Mouse (Mus musculus) T-helper 1 cell (primary cell): ENCODE measurements at regions not wholly inside any gene's neighbourhood (a gene's known extent, or its start where the extent isn't known, plus 50 kb on each side); places are given as distances from the start of the nearest gene placed in this dataset.

Experiments
- in situ Hi-C: fragments of 300-600 bp; cut with MboI, MseI; formaldehyde crosslinking; loops from one replicate; pipeline ENCODE4 v1.15.1; 2025; ENCODE audit warnings: high pct_unique_total_duplicates

GRCm38 (mm10) chr12:71569662-71570061 lies 260.0 kb downstream of the Dact1 start:
- in situ Hi-C loops: no loop called here

DNA sequence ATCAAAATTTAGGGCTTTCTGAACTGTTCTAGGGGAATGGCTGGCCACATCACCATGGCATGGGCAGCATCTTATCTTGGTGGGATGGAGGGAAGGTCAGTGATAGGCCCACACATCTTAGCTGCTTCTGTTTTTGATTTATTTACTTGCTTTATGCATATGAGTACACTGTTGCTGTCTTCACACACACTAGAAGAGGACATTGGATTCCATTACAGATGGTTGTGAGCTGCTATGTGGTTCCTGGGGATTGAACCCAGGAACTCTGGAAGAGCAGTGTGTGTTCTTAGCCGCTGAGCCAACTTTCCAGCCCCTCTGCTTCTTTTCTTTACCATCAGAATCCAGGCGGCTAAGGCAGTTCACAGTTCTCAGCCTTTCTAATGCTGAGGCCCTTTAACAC lies 260.4 kb downstream of the Dact1 start:
- in situ Hi-C loops: no loop called here

DNA sequence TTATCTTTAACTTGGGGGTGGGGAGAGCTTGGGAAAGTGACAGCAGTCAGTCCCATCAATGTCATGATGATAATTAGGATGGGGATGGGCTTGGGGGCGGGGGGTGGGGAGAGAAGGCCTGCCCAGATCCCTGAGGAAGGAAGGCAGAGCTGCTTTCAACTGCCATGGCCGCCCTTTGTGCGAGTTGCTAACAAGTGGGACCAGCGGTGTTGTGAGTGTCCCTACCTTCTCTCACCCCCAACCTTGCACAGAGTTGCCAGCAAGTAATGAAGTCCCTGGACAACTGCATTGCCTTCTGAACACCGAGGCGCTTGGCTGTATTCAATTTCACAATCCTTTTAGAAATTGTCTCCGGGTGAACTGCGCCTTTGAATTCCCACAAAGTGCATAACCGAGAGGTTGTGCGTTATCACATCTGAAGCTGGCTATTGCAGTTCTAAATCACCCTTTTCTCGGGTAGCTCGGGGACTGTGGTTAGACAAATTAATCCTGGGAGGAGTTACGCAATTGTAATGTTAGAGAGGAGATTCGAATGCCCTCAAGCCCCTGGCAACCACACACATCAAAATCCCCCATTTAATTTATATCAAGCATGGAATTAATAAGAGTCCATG lies 257.9 kb upstream of the Daam1 start:
- in situ Hi-C loops: no loop called here

DNA sequence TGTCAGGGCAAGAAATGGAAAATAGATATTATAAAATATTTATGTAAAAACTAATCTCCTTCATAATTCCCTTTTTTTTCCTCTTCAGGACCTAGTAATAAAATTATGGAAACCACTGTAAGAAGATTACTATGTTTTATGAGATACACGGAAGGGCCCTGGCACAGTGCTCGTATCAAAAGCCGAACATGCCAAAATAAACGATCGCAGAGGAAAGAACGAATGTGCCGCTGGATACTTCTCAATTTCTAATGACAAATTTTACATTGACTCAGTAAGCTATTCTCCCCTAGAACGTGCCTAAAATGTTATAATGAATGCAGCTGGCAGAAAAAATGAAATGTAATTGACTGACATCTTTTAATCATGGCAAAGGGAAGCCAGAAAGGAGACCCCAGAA lies 257.4 kb upstream of the Daam1 start:
- in situ Hi-C loops: no loop called here

DNA sequence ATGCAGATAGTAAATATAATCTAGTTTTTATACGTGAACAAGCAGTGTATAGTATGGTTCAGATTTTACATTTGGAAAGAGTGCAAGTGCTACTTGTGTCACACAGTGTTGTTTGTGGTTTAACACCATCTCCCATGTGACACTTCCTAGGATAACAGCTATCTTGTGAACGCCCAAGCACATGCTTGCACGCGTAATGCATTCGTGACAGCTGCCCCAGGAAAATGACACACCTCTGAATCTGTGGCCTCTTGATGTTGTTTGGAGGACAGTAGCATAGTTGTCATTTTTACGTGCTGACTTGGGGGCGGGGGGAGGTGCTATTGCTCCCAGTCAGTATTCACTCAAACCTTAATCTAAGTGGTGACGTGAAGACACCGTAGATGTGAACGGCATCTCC lies 256.2 kb upstream of the Daam1 start:
- in situ Hi-C loops: no loop called here

DNA sequence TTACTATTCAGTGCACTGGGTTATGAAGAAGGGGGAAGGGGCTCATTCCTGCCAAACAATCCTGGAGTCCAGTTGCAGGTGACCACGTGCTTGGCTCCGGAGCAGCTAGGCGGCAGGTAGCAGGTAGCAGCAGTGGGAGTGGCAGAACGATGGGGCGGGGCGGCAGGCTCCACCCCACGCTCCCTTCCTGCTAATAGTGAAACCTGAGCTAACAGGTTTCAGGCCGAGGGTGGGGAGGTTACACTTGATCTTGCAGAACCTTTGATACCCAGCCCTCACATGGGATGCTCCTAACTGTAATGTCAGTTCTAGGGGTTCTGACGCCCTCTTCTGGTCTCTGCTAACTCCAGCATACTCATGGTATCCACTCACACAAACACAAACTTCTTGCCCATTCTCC lies 253.5 kb upstream of the Daam1 start:
- in situ Hi-C loops: no loop called here

- in situ Hi-C loops: no loop called here
These were observed 252.9 kb upstream of the Daam1 start for GRCm38 (mm10) chr12:71578006-71578405.

DNA sequence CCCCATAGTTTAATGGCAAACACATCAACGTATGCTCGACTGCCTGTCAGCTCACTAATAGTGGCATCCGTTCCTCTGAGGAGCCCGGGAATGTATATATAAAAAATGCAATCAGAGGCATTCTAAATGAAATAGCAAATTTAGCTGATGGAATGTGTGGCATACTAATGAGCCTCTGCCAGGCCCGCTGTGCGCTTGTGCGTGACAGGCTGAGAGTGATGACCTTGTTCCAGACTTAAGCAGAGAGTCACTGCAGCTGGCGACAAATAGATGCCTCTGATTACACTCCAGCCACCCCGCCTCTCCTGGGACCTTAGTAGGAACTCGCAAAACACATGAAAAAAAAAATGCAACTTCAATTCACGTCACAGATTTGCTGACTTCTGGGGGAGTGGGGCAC lies 252.0 kb upstream of the Daam1 start:
- in situ Hi-C loops: no loop called here

GRCm38 (mm10) chr12:71580532-71581290 lies 250.2 kb upstream of the Daam1 start:
- in situ Hi-C loops: no loop called here

DNA sequence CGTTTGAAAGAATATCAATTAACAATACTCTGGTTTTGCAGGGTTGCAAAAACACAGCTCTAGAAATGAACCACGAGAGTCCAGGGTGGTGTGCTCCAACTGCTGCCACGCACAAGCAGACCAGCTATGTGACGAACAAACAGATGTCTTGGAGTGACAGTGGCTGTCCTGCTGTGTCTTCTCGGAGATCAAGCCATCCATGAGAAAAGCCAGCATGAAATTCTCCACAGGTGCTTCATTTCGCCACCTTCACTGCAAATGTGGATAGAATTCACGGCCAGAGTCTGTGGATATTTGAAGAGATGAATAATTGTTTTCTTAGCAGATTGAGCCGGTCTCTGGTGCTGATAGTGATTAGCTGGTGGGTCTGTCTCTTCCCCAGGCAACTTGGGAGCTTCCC lies 246.3 kb upstream of the Daam1 start:
- in situ Hi-C loops: no loop called here

GRCm38 (mm10) chr12:71598641-71599040 lies 232.2 kb upstream of the Daam1 start:
- in situ Hi-C loops: no loop called here

GRCm38 (mm10) chr12:71601091-71601690 lies 229.7 kb upstream of the Daam1 start:
- in situ Hi-C loops: no loop called here

DNA sequence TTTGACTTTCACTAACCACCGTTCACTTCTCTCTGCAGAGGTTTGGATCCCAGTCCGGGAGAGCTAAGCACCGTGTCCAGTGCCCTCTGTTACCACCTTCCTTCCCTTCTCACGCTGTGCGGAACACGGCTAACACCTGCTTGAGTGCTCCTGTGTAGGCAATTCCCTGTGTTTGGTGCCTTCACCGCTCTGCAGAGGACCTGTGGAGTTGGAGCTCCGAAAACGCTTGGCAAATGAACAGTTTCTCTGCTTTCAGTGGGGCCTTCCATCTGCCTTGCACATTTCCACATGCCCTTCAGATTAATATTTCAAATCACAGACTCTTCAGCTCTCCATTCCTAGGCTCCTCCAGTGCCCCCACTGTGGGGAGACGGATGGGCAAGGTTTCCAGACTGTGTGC lies 227.7 kb upstream of the Daam1 start:
- in situ Hi-C loops: no loop called here

GRCm38 (mm10) chr12:71606366-71606765 lies 224.5 kb upstream of the Daam1 start:
- in situ Hi-C loops: no loop called here

DNA sequence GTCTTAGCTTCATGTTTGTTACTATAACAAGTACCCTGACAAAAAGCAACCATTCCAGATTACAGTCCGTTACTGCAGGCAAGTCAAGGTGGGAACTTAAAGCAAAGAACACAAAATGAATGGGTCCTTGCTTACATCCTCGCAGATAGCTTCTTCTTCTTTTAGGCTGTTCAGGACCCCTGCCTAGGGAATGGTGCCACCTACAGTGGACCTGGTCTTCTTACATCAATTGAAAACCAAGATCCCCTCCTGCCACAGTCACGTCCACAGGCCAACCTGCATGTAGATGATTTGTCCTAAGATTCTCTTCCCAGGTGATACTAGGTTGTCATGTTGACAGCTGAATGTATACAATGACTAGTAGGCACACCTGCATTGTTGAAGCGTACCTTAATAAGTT lies 222.9 kb upstream of the Daam1 start:
- in situ Hi-C loops: no loop called here

- in situ Hi-C loops: no loop called here
These were observed 217.6 kb upstream of the Daam1 start for GRCm38 (mm10) chr12:71613326-71613725.

- in situ Hi-C loops: no loop called here
These were observed 215.9 kb upstream of the Daam1 start for GRCm38 (mm10) chr12:71614945-71615344.

- in situ Hi-C loops: no loop called here
These were observed 215.5 kb upstream of the Daam1 start for GRCm38 (mm10) chr12:71615383-71615782.

- in situ Hi-C loops: no loop called here
These were observed 214.8 kb upstream of the Daam1 start for GRCm38 (mm10) chr12:71616121-71616520.

DNA sequence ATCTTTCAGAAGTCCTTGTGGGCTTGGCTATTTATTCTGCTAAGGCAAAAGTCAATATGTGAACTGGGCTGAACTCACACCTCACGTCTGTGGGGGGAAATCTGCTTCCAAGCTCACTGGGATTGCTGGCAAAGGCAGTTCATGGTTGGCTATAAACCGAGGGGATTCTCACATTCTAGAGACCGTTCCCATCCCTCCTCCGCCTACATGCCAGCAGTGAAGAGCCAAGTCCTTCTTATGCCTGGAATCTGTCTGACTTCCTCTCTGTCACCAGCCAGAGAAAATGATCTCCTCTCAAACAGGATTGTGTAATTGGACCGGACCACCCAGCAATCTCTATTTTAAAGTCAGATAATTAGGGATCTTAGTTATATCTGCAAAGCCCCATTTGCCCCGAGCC lies 212.4 kb upstream of the Daam1 start:
- in situ Hi-C loops: no loop called here

DNA sequence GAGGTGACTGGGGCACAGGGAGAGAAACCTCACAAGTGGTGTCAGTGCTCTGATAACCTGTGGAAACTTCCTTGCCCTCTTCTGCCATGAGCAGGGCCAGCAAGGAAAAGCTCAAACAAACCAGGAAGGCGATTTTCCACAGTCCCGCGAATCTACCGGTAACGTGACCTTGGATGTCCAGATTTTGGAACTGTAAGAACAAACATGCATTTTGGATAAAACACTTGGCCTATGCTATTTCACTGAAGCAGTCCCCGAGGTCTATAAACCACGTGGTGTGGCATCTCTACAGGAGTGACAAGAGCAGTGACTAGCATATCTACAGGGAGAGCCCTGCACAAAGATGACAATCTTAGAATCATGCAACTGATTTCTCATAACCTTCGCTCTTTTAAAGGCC lies 211.9 kb upstream of the Daam1 start:
- in situ Hi-C loops: no loop called here

GRCm38 (mm10) chr12:71619561-71619960 lies 211.3 kb upstream of the Daam1 start:
- in situ Hi-C loops: no loop called here

- in situ Hi-C loops: loop anchor here (5.0 kb wide), 1 partner anchor 69 kb away; no protein-coding TSS in a partner anchor
These were observed 209.3 kb upstream of the Daam1 start for GRCm38 (mm10) chr12:71621542-71621941.
